Mouse (Mus musculus) layer of hippocampus, postnatal 36 days (tissue): ENCODE measurements around the gene Chn2. TPM values are rescaled to one million over a fixed set of nuclear protein-coding genes. Genes with fewer than 3 reads are reported as not detected.

Source experiments
- DNase-seq, 2 experiments: peaks; one replicate each; pipeline ENCODE4 v3.0.0; 2022
- total RNA-seq, 2 experiments: library from RNA; stranded (reverse); gene quantifications; 2 replicates each; pipeline ENCODE4 v1.2.3; 2021

Gene Chn2
- total RNA-seq, 2 experiments from 2014 or later = 20.1 to 23.1 TPM

DNA sequence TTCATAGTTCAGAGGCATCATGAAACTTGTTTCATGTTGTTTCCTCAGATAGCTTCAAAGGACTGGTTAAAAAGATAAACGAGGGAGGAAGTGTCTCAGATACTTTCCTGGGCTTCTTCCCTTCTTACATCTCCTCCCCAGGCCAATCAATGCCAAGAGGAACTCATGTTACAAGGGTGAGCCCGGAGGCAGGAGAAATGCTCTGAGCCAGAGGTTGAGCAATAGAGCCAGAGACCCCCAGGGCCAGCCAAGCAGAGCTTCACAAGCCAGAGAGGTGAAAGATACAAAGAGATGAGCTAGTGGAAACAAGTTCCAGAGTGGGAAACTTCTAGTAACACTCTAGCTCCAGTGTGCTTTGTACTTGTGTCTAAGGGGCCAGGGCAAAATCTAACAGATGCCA, 38.9 kb downstream of the Chn2 start:
- no peak for DNase-seq

DNA sequence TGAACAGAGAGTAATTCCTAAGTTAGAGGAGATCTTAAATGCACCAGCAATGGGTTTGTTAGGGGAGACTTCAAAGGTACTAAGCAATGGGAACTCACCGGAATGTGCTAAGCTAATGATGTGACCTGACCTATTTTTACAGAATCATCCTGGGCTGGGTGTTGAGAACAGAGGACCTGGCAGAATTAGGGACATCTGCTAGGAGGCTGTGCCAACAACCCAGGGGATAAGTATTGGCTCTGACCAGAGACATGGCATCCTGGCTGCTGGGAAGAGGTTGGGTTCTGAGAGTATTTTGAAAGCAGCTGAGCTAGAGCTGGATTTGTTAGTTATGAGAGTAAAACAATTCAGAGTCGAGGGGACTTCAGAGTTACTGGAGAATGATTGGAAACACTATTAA, 40.5 kb downstream of the Chn2 start:
- DNase-seq = no peak

- no peak for DNase-seq
These were observed 41.3 kb downstream of the Chn2 start for GRCm38 (mm10) chr6:54080518-54081285.

DNA sequence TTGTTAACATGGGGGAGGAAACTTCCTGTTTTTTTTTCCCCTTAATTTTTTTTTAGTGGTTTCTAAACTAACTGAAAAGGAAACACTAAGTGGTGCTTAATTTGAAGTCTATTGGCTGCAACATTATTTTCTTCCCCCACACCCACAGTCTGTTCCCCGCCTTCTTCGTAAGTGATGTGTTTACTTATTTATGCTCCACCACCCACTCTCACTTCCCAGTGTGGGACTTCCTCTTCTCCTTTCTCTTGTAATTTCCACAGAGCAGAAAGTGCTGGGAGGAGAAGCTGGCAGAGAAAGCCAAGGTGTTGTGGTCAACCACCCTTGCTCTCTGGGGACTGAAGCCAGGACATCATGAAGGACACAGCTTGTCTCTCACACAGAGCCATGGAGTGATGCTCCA, 43.2 kb downstream of the Chn2 start:
- DNase-seq = no peak

DNA sequence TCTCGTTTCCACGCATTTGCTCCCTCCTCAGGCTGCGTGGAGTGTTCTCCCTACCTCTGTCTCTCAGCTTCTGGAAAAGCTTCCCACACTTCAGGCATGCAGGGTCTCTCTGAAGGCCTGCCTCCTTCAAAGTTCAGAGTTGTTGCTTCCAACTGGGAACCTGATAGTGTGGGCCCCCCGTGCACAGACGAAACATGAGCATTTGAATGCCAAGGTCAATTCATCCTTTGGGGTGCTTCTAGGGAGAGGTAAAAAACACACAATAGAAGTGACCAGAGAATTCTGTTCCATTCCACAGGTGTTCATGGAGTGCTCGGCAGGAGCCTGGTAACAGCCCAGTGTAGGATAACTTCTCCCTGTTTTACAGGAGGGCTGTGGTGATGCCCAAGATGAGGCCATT, 44.7 kb downstream of the Chn2 start:
- DNase-seq = no peak

GRCm38 (mm10) chr6:54085009-54085408, 45.7 kb downstream of the Chn2 start:
- DNase-seq = no peak

DNA sequence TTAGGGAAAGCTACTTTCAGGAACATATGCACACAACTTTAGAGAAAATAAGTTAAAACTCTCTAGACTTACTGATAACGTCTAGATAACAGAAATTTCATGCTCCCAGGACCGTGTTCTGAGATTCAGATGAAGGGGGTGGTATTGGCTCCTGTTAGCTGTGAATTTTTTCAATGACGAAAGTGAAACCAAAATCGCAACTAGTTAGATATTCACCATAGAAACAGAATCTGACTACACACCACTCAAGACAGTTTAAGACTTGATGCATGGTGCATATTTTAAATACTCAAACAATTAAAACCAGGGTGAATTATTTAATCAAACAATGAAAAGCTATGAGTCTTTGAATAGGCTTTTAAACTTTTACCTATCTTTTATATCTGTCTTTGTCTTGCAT, 48.8 kb downstream of the Chn2 start:
- DNase-seq = no peak

GRCm38 (mm10) chr6:54090822-54091221, 51.5 kb downstream of the Chn2 start:
- DNase-seq = no peak

GRCm38 (mm10) chr6:54092920-54093319, 53.6 kb downstream of the Chn2 start:
- no peak for DNase-seq

GRCm38 (mm10) chr6:54096147-54096761, 56.9 kb downstream of the Chn2 start:
- no peak for DNase-seq

- DNase-seq = no peak
These were observed 57.5 kb downstream of the Chn2 start for GRCm38 (mm10) chr6:54096836-54097235.

DNA sequence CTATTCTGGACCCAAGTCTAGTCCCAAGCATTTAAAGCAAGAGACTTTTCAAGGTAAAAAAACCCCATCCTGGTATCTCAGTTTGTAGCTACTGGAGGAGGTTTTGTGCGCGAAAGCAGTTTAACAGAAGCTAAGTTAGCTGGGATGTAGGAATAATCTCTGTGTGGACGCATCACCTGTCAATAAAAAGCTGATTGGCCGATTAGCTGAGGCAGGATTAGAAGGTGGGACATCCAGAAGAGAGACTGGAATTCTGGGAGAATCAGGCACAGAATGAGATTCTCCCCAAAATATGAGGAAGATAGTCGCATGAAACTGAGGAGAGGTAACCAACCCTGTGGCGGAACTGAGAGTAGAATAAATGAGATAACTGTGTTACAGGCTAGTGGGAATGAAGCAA, 59.0 kb downstream of the Chn2 start:
- DNase-seq = no peak

GRCm38 (mm10) chr6:54099659-54100058, 60.3 kb downstream of the Chn2 start:
- no peak for DNase-seq

DNA sequence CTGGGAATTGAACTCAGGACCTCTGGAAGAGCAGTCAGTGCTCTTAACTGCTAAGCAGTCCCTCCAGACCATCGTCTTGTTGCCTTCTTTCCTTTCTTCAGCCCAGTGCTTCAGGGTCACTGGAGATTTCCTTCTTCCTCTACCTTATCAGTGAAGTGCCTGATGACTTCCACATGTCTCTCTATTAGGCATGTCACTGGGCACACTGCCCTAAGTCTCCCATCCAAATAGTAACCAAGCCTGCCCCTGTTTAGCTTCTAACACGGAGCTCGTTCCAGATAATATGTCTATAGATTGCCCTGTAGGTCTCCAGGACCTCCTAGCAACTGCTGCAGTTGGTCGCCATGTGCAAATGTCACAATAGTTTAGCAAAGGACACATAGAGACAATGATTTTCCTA, 62.9 kb downstream of the Chn2 start:
- no peak for DNase-seq

- DNase-seq = no peak
These were observed 64.1 kb downstream of the Chn2 start for GRCm38 (mm10) chr6:54103276-54103975.

DNA sequence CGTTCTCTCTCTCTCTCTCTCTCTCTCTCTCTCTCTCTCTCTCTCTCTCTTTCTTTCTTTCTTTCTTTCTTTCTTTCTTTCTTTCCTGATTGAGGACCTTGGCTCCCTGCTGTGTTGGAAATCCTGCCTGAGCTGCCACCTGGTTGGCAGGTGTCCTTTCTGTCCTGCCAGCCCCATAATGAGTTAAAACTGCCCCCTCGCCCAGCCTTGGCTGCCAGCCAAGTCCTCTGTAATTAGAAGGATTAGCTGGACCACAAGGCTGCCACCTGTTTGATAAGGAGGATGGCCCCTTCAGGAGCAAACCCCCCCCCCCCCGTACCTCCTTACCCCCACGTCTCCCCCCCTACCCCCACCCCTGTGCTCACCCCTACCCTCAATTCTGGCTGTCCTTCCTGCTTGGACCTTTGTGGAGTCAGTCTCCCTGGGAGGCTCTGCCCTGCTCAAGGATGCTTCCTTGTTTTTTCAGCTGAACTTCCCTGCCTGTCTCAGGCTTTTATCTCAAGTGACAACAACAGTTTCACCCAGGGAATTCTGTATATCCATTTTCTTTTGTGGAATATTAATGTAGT, 72.1 kb downstream of the Chn2 start:
- no peak for DNase-seq

- no peak for DNase-seq
These were observed 74.0 kb downstream of the Chn2 start for GRCm38 (mm10) chr6:54113338-54113737.

DNA sequence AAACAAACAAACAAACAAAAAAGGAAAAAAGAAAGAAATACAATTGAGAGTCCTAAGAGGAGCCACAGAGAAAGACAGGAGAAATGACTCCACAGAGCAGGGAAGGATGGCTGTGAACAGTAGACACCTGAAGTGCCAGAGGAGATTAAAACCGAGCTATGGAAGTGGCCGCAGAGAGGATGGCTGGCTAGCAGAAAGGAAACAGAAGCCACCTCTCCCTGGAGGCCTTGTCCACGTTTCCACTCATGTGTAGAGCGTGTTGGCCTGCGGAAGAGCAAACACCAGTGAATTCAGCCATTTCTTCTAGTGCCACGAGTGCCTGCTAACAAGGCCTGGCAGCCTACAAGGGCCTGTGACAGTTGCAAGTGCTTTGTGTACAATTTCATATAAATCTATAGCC, 75.1 kb downstream of the Chn2 start:
- DNase-seq = no peak

DNA sequence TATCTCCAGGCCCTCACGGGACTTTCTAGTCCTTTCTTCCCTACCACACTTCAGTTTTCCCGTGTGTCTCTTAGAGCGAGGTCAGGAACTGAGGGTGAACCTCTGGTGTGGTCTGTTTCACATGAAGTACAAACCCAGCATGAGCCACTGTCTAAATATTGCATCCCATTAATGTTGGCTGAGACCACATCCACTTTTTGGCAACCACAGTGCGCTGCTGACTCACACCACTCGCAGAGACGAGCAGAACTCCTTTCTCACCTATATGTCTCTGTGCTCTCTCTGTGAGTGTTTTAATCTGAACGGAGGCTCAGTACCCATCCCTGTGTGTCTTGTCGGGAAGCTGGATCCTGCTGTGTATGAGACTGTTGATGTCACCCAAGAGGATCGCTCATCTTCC, 76.9 kb downstream of the Chn2 start:
- DNase-seq = no peak

DNA sequence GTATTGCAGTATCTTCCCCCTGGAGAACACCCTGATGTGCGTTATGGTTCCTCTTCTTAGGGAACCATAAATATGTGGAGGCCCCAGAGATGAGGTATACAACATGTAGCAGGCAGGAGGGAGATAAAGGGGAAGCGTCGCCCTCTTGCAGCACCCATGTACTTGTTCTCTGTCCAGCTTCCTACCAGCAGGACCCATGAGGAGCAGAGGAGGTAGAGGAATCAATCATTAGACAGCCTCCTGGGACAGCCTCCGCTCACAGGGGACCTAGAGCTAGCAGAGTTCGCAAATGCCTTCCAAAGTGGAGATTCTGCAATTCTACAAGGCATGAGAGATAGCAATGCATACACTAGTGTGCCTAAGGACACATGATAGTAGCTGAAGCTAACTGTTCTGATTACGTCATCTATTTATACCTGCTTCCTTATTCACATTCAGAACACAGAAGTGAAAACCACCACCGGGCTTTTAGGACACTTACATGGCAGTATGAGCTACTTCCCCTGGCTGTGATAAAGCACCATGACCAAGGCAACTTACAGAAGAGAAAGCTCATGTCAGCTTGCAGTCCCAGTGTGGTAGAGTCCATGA, 77.7 kb downstream of the Chn2 start:
- no peak for DNase-seq

DNA sequence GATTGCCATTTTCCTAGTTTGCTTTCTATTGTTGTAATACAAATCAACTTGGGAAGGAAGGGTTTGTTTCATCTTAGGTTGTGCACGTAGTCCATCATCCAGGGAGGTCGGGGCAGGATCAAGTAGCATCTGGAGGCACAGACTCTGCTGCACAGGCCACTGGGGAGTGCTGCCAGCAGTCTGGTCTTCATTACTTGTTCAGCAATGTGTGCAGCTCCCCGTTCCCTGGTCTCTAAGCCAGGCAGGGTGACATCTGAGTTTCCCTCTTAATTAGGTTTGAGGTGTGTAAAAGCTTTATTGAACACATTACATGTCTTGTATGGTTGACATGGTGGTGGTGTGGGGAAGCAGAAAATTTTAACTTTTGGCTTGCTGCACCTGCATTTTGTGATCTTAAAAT, 79.0 kb downstream of the Chn2 start:
- DNase-seq = no peak

DNA sequence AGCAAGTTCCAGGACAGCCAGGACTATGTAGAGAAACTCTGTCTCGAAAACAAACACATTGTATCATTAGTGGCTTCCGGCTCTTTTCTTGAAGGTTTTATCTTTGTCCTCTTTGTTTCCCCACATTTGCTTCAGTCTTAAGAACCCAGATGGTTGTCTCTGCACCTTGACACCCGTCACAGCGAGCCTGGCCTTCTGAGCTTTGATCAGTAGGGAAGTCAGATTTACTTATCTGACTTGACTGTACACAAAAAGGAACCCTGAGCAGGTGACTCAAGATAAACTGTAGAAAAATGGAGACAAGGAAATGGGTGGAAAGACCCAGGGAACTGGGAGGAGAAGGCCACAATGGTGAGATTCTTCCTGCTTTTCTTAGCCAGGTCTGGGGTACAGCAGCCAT, 79.5 kb downstream of the Chn2 start:
- DNase-seq = no peak

GRCm38 (mm10) chr6:54119461-54119860, 80.1 kb downstream of the Chn2 start:
- DNase-seq = no peak
